8 mouse cellular contexts compared by ENCODE assay signal in genomic region chr2:51140486-51140885, GRCm38 (mm10). TPM values are rescaled to one million over a fixed set of nuclear protein-coding genes. Genes with fewer than 3 reads are reported as not detected.
DNase-seq lines count a peak whose midpoint lies in the region; ATAC-seq and TF ChIP-seq lines count a peak whose summit lies in the region.

No protein-coding gene starts in this region.

- H3K27me3 ChIP-seq in E14TG2a.4 (ENCODE audit: insufficient read depth, low read length), result no peaks in the 10 kb centered on the region
- H3K27me3 ChIP-seq in intestine, postnatal 0 days (replicated peaks; ENCODE audit: control insufficient read depth, insufficient read depth, low read length), result no peaks in the 10 kb centered on the region
- H3K27me3 ChIP-seq in lung, postnatal 0 days (replicated peaks; ENCODE audit: insufficient read depth, low read length), result no peaks in the 10 kb centered on the region
- H3K27me3 ChIP-seq in stomach, postnatal 0 days (ENCODE audit: control insufficient read depth, insufficient read depth, low read length), result no peaks in the 10 kb centered on the region

- no peak for ATAC-seq in intestine, postnatal 0 days
- ATAC-seq in lung, postnatal 0 days, result peak; percentile 43; the same call in 1 of the 2 replicates
- no peak for ATAC-seq in stomach, postnatal 0 days (ENCODE audit: low FRiP score, low TSS enrichment)
- no peak for ATAC-seq in megakaryocyte progenitor cell, adult 5-6 weeks (replicated peaks; ENCODE audit: poor library complexity)

- no peaks in the 10 kb centered on the region for H3K9me3 ChIP-seq in E14TG2a.4 (ENCODE audit: low read length)
- no peaks in the 10 kb centered on the region for H3K9me3 ChIP-seq in intestine, postnatal 0 days (ENCODE audit: control insufficient read depth)
- no peaks in the 10 kb centered on the region for H3K9me3 ChIP-seq in lung, postnatal 0 days (ENCODE audit: low read length)
- H3K9me3 ChIP-seq in stomach, postnatal 0 days (ENCODE audit: control insufficient read depth, low read length), result no peaks in the 10 kb centered on the region

- WGBS in intestine, postnatal 0 days, result 6% methylated on average over 8 of the region's 8 CpGs
- WGBS in lung, postnatal 0 days, result 5% methylated on average over 8 of the region's 8 CpGs
- 5% methylated on average over 8 of the region's 8 CpGs for WGBS in stomach, postnatal 0 days

- peaks cover 77% of the 10 kb centered on the region for H3K4me1 ChIP-seq in E14TG2a.4 (replicated peaks; ENCODE audit: low read depth, low read length)
- H3K4me1 ChIP-seq in embryonic fibroblast, embryonic 13.5 days (ENCODE audit: control insufficient read depth, insufficient read depth, low read length), result peaks cover 20% of the 10 kb centered on the region
- peaks cover 49% of the 10 kb centered on the region for H3K4me1 ChIP-seq in intestine, postnatal 0 days (replicated peaks; ENCODE audit: control insufficient read depth, insufficient read depth, low read length)
- peaks cover 23% of the 10 kb centered on the region; the same call in 1 of the 2 replicates for H3K4me1 ChIP-seq in lung, postnatal 0 days (ENCODE audit: insufficient read depth, low read depth, low read length)
- H3K4me1 ChIP-seq in stomach, postnatal 0 days (replicated peaks; ENCODE audit: control insufficient read depth, insufficient read depth), result peaks cover 25% of the 10 kb centered on the region

- 0 out of 2 replicates have a peak, but pooled peaks have one; percentile 7 for TF ChIP-seq POLR2A in embryonic fibroblast, embryonic 13.5 days (IDR thresholded peaks at IDR 0.05; ENCODE audit: low read depth, low read length)

- H3K27ac ChIP-seq in embryonic fibroblast, embryonic 13.5 days (ENCODE audit: insufficient read depth, low read length), result peak overlapping the region; percentile 93
- H3K27ac ChIP-seq in intestine, postnatal 0 days (ENCODE audit: low read depth, low read length), result peak overlapping the region; percentile 80
- H3K27ac ChIP-seq in lung, postnatal 0 days (ENCODE audit: low read length), result peak overlapping the region; percentile 14; the same call in 1 of the 2 replicates
- peak overlapping the region; percentile 77 for H3K27ac ChIP-seq in stomach, postnatal 0 days (replicated peaks)

- no peak overlapping the region for H3K9ac ChIP-seq in intestine, postnatal 0 days (ENCODE audit: low read depth, low read length)
- H3K9ac ChIP-seq in lung, postnatal 0 days (replicated peaks; ENCODE audit: low read depth), result no peak overlapping the region
- H3K9ac ChIP-seq in stomach, postnatal 0 days (ENCODE audit: low read length), result peak overlapping the region; percentile 2

- H3K4me2 ChIP-seq in intestine, postnatal 0 days (replicated peaks; ENCODE audit: low read depth), result peak overlapping the region; percentile 55
- H3K4me2 ChIP-seq in lung, postnatal 0 days (replicated peaks; ENCODE audit: low read depth, low read length), result peak overlapping the region; percentile 33
- H3K4me2 ChIP-seq in stomach, postnatal 0 days (replicated peaks; ENCODE audit: low read depth), result peak overlapping the region; percentile 48

- no peak for TF ChIP-seq CTCF in E14TG2a.4 (conservative IDR thresholded peaks at IDR 0.05; ENCODE audit: low read length)
- no peak for TF ChIP-seq CTCF in embryonic fibroblast, embryonic 13.5 days (IDR thresholded peaks at IDR 0.05; ENCODE audit: borderline replicate concordance, insufficient read depth, low read length)
- TF ChIP-seq CTCF in intestine, postnatal 0 days (IDR thresholded peaks at IDR 0.05; ENCODE audit: low read depth), result no peak
- no peak for TF ChIP-seq CTCF in lung, postnatal 0 days (IDR thresholded peaks at IDR 0.05)
- TF ChIP-seq CTCF in stomach, postnatal 0 days (IDR thresholded peaks at IDR 0.05; ENCODE audit: low read depth), result no peak

- H3K36me3 ChIP-seq in E14TG2a.4 (ENCODE audit: insufficient read depth, low read length), result peaks cover 21% of the 10 kb centered on the region
- peaks cover 12% of the 10 kb centered on the region for H3K36me3 ChIP-seq in intestine, postnatal 0 days (ENCODE audit: control insufficient read depth, insufficient read depth)
- peaks cover 4% of the 10 kb centered on the region; the same call in 1 of the 2 replicates for H3K36me3 ChIP-seq in lung, postnatal 0 days (ENCODE audit: insufficient read depth, low read length)
- H3K36me3 ChIP-seq in stomach, postnatal 0 days (ENCODE audit: control insufficient read depth, insufficient read depth, low read length), result peaks cover 9% of the 10 kb centered on the region; the same call in 1 of the 2 replicates

- no peak for TF ChIP-seq EP300 in lung, postnatal 0 days (IDR thresholded peaks at IDR 0.05)
- no peak for TF ChIP-seq EP300 in stomach, postnatal 0 days (optimal IDR thresholded peaks at IDR 0.05)

- peak overlapping the region; percentile 29; the same call in 1 of the 2 replicates for H3K4me3 ChIP-seq in E14TG2a.4 (replicated peaks; ENCODE audit: low read length)
- peak overlapping the region; percentile 22 for H3K4me3 ChIP-seq in embryonic fibroblast, embryonic 13.5 days (ENCODE audit: insufficient read depth, low read length)
- no peak overlapping the region for H3K4me3 ChIP-seq in intestine, postnatal 0 days (ENCODE audit: low read depth, low read length)
- no peak overlapping the region for H3K4me3 ChIP-seq in lung, postnatal 0 days (ENCODE audit: low read depth, low read length)
- H3K4me3 ChIP-seq in stomach, postnatal 0 days (ENCODE audit: low read depth, low read length), result peak overlapping the region; percentile 20

- DNase-seq in lung, postnatal 0 days (ENCODE audit: low spot score), result peak; percentile 34
- DNase-seq in stomach, postnatal 0 days (ENCODE audit: low spot score), result no peak
- DNase-seq in left cerebral cortex, adult 18-20 months (ENCODE audit: low spot score in 2 of 2), result no peak
- no peak for DNase-seq in cerebellum, adult 11 months

RNA-seq across cellular contexts. Expression of gene Rnd3, which starts 8.4 kb away (rescaled TPM):
- 233 and 320 TPM in 2 replicates for polyA plus RNA-seq in embryonic fibroblast, embryonic 13.5 days (2011; ENCODE audit: insufficient read length, low read depth, missing spikeins)
- 16.5 and 18.1 TPM in 2 replicates for polyA plus RNA-seq in intestine, postnatal 0 days (2015; fragmentation: Nextera tagmentation; extraction: Ambion mirVana)
- polyA plus RNA-seq in lung, postnatal 0 days (2015; fragmentation: Nextera tagmentation; extraction: Ambion mirVana), result 22.5 and 31.3 TPM in 2 replicates
- 34.5 and 37.0 TPM in 2 replicates for polyA plus RNA-seq in stomach, postnatal 0 days (2015; fragmentation: Nextera tagmentation; extraction: Ambion mirVana)
- total RNA-seq in left cerebral cortex, adult 18-20 months (2021), result 10 to 100 TPM; 13.5 to 20.6 TPM
- 0.59 and 0.85 TPM in 2 replicates for total RNA-seq in megakaryocyte progenitor cell, adult 5-6 weeks (2015)
- total RNA-seq in megakaryocyte progenitor cell, adult 5-6 weeks (2017), result 2.0 and 2.2 TPM in 2 replicates

Comparison
In these comparisons a context has a peak if more than half of its experiments do, and no peak if none do; other contexts are left out.
1. H3K4me3 ChIP-seq: peak in E14TG2a.4 (single experiment), embryonic fibroblast, embryonic 13.5 days (single experiment) and stomach, postnatal 0 days (single experiment); none in intestine, postnatal 0 days (single experiment) and lung, postnatal 0 days (single experiment).
2. H3K27ac ChIP-seq: peak in every context shown above with its lines; median percentile 93 in embryonic fibroblast, embryonic 13.5 days; 80 in intestine, postnatal 0 days; 77 in stomach, postnatal 0 days; 14 in lung, postnatal 0 days.
3. Peak in every context shown above with its lines, with median percentiles within 50 percentile points of each other: H3K4me2 ChIP-seq.